Mouse (Mus musculus) hindbrain, embryonic 16.5 days (tissue): ENCODE results near the gene Exosc10. TPM values are rescaled to one million over a fixed set of nuclear protein-coding genes. Genes with fewer than 3 reads are reported as not detected.

Experiments
- ATAC-seq: fragments of 200-750 bp; cut with Nextera tagmentation; 2 replicates; pipeline ENCODE4 v1.8.0; 2017; ENCODE audit warnings: moderate TSS enrichment, moderate library complexity
- H3K27ac ChIP-seq: fragments of 300-500 bp; sonication (generic); 2 replicates; pipeline ENCODE4 v1.5.1; 2014; ENCODE audit warnings: low read depth, mild to moderate bottlenecking, control low read depth, low read length, moderate library complexity
- H3K27me3 ChIP-seq: fragments of 300-500 bp; sonication (generic); replicated peaks from 2 replicates; pipeline ENCODE4 v1.6.1; 2014; ENCODE audit warnings: low read length; ENCODE audit not compliant: control insufficient read depth, insufficient read depth
- H3K36me3 ChIP-seq: fragments of 300-500 bp; sonication (generic); 2 replicates; pipeline ENCODE4 v1.6.1; 2014; ENCODE audit warnings: mild to moderate bottlenecking, low read length, moderate library complexity, mixed read lengths; ENCODE audit not compliant: control insufficient read depth, insufficient read depth
- H3K4me1 ChIP-seq: fragments of 300-500 bp; sonication (generic); 2 replicates; pipeline ENCODE4 v1.6.1; 2014; ENCODE audit warnings: low read depth, low read length; ENCODE audit not compliant: control insufficient read depth, insufficient read depth
- H3K4me2 ChIP-seq: fragments of 300-500 bp; sonication (generic); 2 replicates; pipeline ENCODE4 v1.6.1; 2014; ENCODE audit warnings: mild to moderate bottlenecking, low read length, control low read depth, moderate library complexity
- H3K4me3 ChIP-seq: fragments of 300-500 bp; sonication (generic); 2 replicates; pipeline ENCODE4 v1.5.1; 2014; ENCODE audit warnings: mild to moderate bottlenecking, low read length, control low read depth, moderate library complexity
- H3K9ac ChIP-seq: fragments of 300-500 bp; sonication (generic); 2 replicates; pipeline ENCODE4 v1.6.1; 2014; ENCODE audit warnings: low read depth, mild to moderate bottlenecking, control low read depth, low read length, moderate library complexity
- H3K9me3 ChIP-seq: fragments of 300-500 bp; sonication (generic); 2 replicates; pipeline ENCODE4 v1.6.1; 2014; ENCODE audit warnings: mild to moderate bottlenecking, low read length, moderate library complexity; ENCODE audit not compliant: control insufficient read depth
- WGBS: fragments of 180-500 bp; shearing (Covaris S2); extraction: QIAGEN DNeasy Blood & Tissue Kit; methylation state at CpG from one replicate; pipeline ENCODE4 v1.1.7; 2014; 5-methylcytosine and 5-hydroxymethylcytosine counted together
- polyA plus RNA-seq: library from polyadenylated mRNA; unstranded; fragments of >200 nt; fragmentation: Nextera tagmentation; extraction: Ambion mirVana; gene quantifications from 2 replicates; pipeline ENCODE4 v1.2.1, GENCODE M21; 2015

The Exosc10 gene
- polyA plus RNA-seq, 1 experiment from 2014 or later, result 84.8 TPM

GRCm38 (mm10) chr4:148588793-148589192, 30.6 kb downstream of the Exosc10 start:
- Histone ChIP-seq H3K27ac (no peak overlapping the region), H3K4me3 (no peak overlapping the region), H3K4me1 (peaks cover 11% of the 10 kb centered on the region), H3K9ac (no peak overlapping the region), H3K27me3 (no peaks in the 10 kb centered on the region), H3K36me3 (peaks cover 6% of the 10 kb centered on the region; the same call in 1 of the 2 replicates), H3K4me2 (no peak overlapping the region), H3K9me3 (no peaks in the 10 kb centered on the region)
- no peak for ATAC-seq
- 70% methylated on average over 9 of the region's 9 CpGs for WGBS

DNA sequence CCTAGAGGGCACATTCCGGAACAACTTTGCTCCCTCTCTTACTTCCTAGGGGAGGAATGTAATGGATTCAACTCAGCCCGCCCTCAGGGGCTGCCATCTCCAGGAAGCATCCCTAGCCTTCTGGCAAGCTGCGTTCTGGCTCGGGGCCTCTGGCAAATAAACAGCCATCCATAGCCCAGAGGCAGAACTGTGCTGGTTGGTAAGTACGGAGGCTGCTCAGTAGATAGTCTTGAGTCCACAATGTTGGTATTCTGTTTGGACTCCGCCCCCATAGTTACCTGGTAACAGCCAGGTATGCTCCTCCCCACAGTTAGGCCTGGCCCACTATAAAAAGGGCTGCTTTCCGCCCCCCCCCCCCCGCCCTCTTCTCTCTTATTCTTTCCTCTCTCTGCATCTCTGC, 31.3 kb downstream of the Exosc10 start:
- H3K9me3 ChIP-seq, result no peaks in the 10 kb centered on the region
- no peak overlapping the region for H3K4me3 ChIP-seq
- 59% methylated on average over 7 of the region's 8 CpGs for WGBS
- no peaks in the 10 kb centered on the region for H3K27me3 ChIP-seq
- H3K4me2 ChIP-seq, result no peak overlapping the region
- ATAC-seq, result no peak
- H3K27ac ChIP-seq, result no peak overlapping the region
- peaks cover 11% of the 10 kb centered on the region for H3K36me3 ChIP-seq
- no peak overlapping the region for H3K9ac ChIP-seq
- peaks cover 11% of the 10 kb centered on the region for H3K4me1 ChIP-seq

GRCm38 (mm10) chr4:148590421-148591170, 32.4 kb downstream of the Exosc10 start:
- Histone ChIP-seq H3K9me3 (no peaks in the 10 kb centered on the region), H3K36me3 (peaks cover 21% of the 10 kb centered on the region), H3K4me1 (peaks cover 11% of the 10 kb centered on the region), H3K4me3 (peak overlapping the region; percentile 96), H3K9ac (peak overlapping the region; percentile 52), H3K27me3 (no peaks in the 10 kb centered on the region), H3K4me2 (peak overlapping the region; percentile 84), H3K27ac (peak overlapping the region; percentile 84)
- WGBS, result 6% methylated on average over 18 of the region's 18 CpGs
- no peak for ATAC-seq

DNA sequence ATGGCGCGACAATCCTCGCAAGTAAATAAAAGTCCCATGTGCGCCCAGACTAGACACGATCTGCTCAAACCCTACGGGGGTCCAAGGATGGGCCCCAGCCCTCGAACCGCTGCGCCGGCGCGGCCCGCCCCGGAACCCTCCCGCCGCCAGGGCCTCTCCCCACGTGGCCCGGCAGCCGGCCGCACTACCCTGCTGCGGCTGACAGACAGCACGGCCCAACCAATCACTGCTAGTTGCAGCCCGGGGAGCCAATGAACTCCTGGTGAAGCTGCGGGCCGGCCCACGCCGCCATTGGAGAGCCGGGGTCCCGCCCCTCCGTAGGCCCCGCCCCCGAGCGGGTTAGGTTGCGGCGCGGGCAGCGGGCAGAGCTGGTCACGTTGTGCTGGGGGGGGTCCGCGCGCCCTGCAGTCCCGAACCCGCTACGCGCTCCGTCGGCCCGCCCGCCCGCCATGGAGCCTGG, 33.0 kb downstream of the Exosc10 start, which contains the start of gene Srm:
Srm (plus strand) TSS at position 333 of the 460 bp plus-strand sequence.
- peak; percentile 99 for ATAC-seq
- H3K4me3 ChIP-seq, result peak within 1 kb of the TSS; percentile 96
- no peaks in the 10 kb centered on the region for H3K27me3 ChIP-seq
- peaks cover 11% of the 10 kb centered on the region for H3K4me1 ChIP-seq
- WGBS, result under 1% methylated on average over 47 of the region's 50 CpGs
- no peaks in the 10 kb centered on the region for H3K9me3 ChIP-seq
- H3K27ac ChIP-seq, result peak within 1 kb of the TSS; percentile 84
- peak within 1 kb of the TSS; percentile 84 for H3K4me2 ChIP-seq
- H3K9ac ChIP-seq, result peak within 1 kb of the TSS; percentile 77
- peaks cover 22% of the 10 kb centered on the region for H3K36me3 ChIP-seq

DNA sequence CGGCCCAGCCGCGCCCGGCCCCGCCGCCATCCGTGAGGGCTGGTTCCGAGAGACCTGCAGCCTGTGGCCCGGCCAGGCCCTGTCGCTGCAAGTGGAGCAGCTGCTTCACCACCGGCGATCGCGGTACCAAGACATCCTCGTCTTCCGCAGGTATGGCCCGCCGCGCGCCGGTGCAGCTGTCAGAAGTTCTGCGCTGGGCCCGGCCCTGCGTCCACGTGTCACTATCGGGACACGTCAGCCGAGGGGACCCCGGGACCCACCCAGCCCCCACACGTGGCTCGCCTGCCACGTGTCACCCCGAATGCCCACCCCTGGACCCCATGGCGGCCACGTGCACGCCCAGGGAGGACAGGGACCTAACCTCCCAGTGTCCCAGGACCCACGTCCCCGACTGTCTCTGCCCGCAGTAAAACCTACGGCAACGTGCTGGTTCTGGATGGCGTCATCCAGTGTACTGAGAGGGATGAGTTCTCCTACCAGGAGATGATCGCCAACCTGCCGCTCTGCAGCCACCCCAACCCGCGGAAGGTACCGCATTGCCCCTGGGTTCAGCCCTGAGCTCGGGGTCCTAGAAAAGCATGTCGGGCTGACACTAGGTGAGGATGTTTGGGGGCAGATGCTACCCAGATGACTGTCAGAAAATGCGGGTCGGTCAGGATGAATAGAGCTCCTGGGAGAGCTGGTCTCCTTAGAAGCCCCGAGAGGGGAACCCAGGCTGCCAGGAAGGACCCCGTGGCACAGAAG, 33.6 kb downstream of the Exosc10 start:
- ATAC-seq, result peak; percentile 57
- H3K4me3 ChIP-seq, result peak overlapping the region; percentile 96
- H3K27ac ChIP-seq, result peak overlapping the region; percentile 72
- H3K9ac ChIP-seq, result peak overlapping the region; percentile 77
- no peaks in the 10 kb centered on the region for H3K27me3 ChIP-seq
- peaks cover 11% of the 10 kb centered on the region for H3K4me1 ChIP-seq
- no peaks in the 10 kb centered on the region for H3K9me3 ChIP-seq
- H3K36me3 ChIP-seq, result peaks cover 25% of the 10 kb centered on the region
- under 1% methylated on average over 53 of the region's 53 CpGs for WGBS
- peak overlapping the region; percentile 84 for H3K4me2 ChIP-seq

DNA sequence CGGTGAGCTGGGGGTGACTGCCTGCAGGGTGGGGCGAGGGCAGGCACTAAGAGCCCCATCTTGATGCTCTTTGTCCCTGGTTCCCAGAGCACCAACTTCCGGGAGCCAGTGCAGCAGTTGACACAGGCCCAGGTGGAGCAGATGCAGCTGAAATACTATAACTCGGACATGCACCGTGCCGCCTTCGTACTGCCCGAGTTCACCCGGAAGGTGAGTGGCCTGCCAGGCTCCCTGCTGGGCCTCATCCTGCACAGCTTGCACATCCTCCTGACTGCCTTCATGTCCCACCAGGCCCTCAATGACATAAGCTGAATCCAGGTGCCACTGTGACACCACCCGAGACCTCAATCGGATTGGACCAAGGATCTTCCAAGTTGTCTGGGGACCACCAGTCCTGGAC, 35.8 kb downstream of the Exosc10 start:
- Histone ChIP-seq H3K9me3 (no peaks in the 10 kb centered on the region), H3K27ac (no peak overlapping the region), H3K9ac (no peak overlapping the region), H3K36me3 (peaks cover 28% of the 10 kb centered on the region), H3K4me2 (no peak overlapping the region), H3K27me3 (no peaks in the 10 kb centered on the region), H3K4me3 (no peak overlapping the region), H3K4me1 (peaks cover 11% of the 10 kb centered on the region)
- no peak for ATAC-seq
- WGBS, result 95% methylated on average over 11 of the region's 11 CpGs

- no peak overlapping the region for H3K4me2 ChIP-seq
- no peak overlapping the region for H3K9ac ChIP-seq
- no peak for ATAC-seq
- no peaks in the 10 kb centered on the region for H3K27me3 ChIP-seq
- H3K9me3 ChIP-seq, result no peaks in the 10 kb centered on the region
- WGBS, result 85% methylated on average over 6 of the region's 6 CpGs
- peaks cover 11% of the 10 kb centered on the region for H3K4me1 ChIP-seq
- H3K4me3 ChIP-seq, result no peak overlapping the region
- no peak overlapping the region for H3K27ac ChIP-seq
- peaks cover 28% of the 10 kb centered on the region for H3K36me3 ChIP-seq
Observed at GRCm38 (mm10) chr4:148595916-148596315, 37.7 kb downstream of the Exosc10 start.

DNA sequence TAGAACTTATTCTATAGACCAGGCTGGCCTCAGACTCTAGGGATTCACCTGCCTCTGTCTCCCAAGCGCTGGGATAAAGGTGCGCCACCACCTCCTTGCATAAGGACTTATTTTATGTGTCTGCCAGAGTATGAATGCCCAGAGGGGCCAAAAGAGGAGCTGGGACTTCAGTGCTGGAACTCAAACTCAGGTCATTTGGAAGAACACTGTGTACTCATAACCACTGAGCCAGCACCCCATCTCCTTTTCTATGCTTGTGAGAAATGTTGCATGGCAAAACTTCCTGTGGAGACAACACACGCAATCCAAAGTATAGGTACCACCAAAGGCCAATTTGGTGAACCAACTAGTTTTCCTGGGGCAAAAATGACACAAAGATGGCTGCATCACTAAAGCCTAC, 38.5 kb downstream of the Exosc10 start:
- Histone ChIP-seq H3K36me3 (peaks cover 28% of the 10 kb centered on the region), H3K27ac (no peak overlapping the region), H3K4me2 (no peak overlapping the region), H3K9ac (no peak overlapping the region), H3K4me3 (no peak overlapping the region), H3K9me3 (no peaks in the 10 kb centered on the region), H3K27me3 (no peaks in the 10 kb centered on the region), H3K4me1 (peaks cover 11% of the 10 kb centered on the region)
- ATAC-seq, result no peak
- 97% methylated on average over 3 of the region's 3 CpGs for WGBS

DNA sequence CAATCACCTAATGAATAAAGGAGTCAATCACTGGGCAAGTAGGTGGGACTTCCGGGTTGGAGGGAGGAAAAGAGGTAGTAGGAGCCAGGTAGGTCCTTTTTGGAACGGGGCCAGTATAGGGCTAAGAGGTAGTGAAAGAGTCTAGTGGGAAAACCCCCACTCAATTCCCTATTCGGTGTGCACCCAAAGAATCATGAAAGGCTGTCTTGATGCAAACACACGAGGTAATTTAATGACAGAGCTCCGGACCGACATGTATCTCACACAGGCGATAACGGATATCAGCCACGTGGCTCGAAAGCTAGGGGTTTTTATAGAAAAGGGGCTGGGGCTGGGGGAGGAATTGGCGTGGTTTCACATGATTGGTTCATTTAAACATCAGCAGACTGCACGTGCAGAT, 40.6 kb downstream of the Exosc10 start:
- WGBS, result 94% methylated on average over 12 of the region's 12 CpGs
- no peak for ATAC-seq
- H3K9ac ChIP-seq, result no peak overlapping the region
- no peaks in the 10 kb centered on the region for H3K4me1 ChIP-seq
- H3K36me3 ChIP-seq, result peaks cover 22% of the 10 kb centered on the region
- no peak overlapping the region for H3K27ac ChIP-seq
- H3K9me3 ChIP-seq, result no peaks in the 10 kb centered on the region
- H3K27me3 ChIP-seq, result no peaks in the 10 kb centered on the region
- H3K4me3 ChIP-seq, result no peak overlapping the region
- no peak overlapping the region for H3K4me2 ChIP-seq
